Mouse (Mus musculus) thymus, adult 2 months (tissue): ENCODE results near the gene Zbtb34. TPM values are rescaled to one million over a fixed set of nuclear protein-coding genes. Genes with fewer than 3 reads are reported as not detected.

Source experiments
- DNase-seq: peaks from one replicate; pipeline ENCODE4 v3.0.0; 2021
- H3K27ac ChIP-seq: fragments of 200-500 bp; 2 replicates; pipeline ENCODE4 v1.5.1; 2012; ENCODE audit warnings: low read length, control low read depth; ENCODE audit not compliant: control insufficient read depth, insufficient read depth
- H3K27me3 ChIP-seq: fragments of 200-500 bp; 2 replicates; pipeline ENCODE4 v1.6.1; 2012; ENCODE audit warnings: mild to moderate bottlenecking, low read length, moderate library complexity, mixed read lengths; ENCODE audit not compliant: control insufficient read depth, insufficient read depth
- H3K36me3 ChIP-seq: fragments of 200-500 bp; 2 replicates; pipeline ENCODE4 v1.6.1; 2012; ENCODE audit warnings: mild to moderate bottlenecking, low read length, moderate library complexity; ENCODE audit not compliant: control insufficient read depth, insufficient read depth
- H3K4me1 ChIP-seq: fragments of 200-500 bp; replicated peaks from 2 replicates; pipeline ENCODE4 v1.6.1; 2012; ENCODE audit warnings: low read length; ENCODE audit not compliant: control insufficient read depth, insufficient read depth
- H3K4me3 ChIP-seq: fragments of 200-500 bp; 2 replicates; pipeline ENCODE4 v1.5.1; 2012; ENCODE audit warnings: mild to moderate bottlenecking, low read length, control low read depth, moderate library complexity; ENCODE audit not compliant: control insufficient read depth, insufficient read depth
- CTCF ChIP-seq: fragments of 200-500 bp; IDR thresholded peaks from 2 replicates; pipeline ENCODE4 v1.5.1; 2012; ENCODE audit warnings: mild to moderate bottlenecking, control low read depth, low read length, moderate library complexity, borderline replicate concordance; ENCODE audit not compliant: control insufficient read depth, poor library complexity, insufficient read depth; ENCODE audit errors: extremely low read depth
- POLR2A ChIP-seq: fragments of 200-500 bp; IDR thresholded peaks from 2 replicates; pipeline ENCODE4 v1.6.1; 2012; ENCODE audit warnings: mild to moderate bottlenecking, low read length, control low read depth, moderate library complexity; ENCODE audit not compliant: control insufficient read depth, poor library complexity, insufficient read depth; ENCODE audit errors: extremely low read depth
- WGBS: fragments of 180-500 bp; shearing (Covaris S2); methylation state at CpG from one replicate; pipeline ENCODE4 v1.1.7; 2018; 5-methylcytosine and 5-hydroxymethylcytosine counted together
- polyA plus RNA-seq: library from polyadenylated mRNA; depleted of rRNA; stranded (reverse); fragments of >200 nt; gene quantifications from 2 replicates; pipeline ENCODE4 v1.2.3, GENCODE M21; 2012

Gene Zbtb34
- polyA plus RNA-seq, 1 experiment = 22.0 TPM

DNA sequence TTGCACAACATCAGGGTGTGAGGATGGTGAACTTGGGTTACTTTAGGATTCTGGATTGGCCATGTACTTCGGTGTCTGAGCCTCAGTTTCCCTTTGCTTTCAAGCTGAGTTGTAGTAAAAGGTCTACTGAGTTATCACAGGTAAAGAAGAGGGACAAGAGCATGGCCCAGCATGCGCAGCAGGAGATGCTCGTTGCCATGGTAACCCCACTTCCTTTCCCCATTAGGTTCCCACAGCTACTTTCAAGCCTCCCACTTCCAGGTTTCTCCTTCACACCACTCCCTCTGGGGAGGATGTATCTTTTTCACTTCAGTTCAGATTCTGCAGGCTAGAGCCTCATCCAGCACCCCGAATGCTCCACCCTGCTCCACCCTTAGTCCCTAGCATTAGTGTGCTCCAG lies 9.8 kb upstream of the Zbtb34 start:
- Histone ChIP-seq H3K36me3 (no peaks in the 10 kb centered on the region), H3K27ac (no peak overlapping the region), H3K4me1 (no peaks in the 10 kb centered on the region), H3K4me3 (no peak overlapping the region), H3K27me3 (no peaks in the 10 kb centered on the region)
- peak; percentile 13 for DNase-seq
- TF ChIP-seq POLR2A (no peak), CTCF (no peak)
- WGBS = 26% methylated on average over 4 of the region's 4 CpGs

DNA sequence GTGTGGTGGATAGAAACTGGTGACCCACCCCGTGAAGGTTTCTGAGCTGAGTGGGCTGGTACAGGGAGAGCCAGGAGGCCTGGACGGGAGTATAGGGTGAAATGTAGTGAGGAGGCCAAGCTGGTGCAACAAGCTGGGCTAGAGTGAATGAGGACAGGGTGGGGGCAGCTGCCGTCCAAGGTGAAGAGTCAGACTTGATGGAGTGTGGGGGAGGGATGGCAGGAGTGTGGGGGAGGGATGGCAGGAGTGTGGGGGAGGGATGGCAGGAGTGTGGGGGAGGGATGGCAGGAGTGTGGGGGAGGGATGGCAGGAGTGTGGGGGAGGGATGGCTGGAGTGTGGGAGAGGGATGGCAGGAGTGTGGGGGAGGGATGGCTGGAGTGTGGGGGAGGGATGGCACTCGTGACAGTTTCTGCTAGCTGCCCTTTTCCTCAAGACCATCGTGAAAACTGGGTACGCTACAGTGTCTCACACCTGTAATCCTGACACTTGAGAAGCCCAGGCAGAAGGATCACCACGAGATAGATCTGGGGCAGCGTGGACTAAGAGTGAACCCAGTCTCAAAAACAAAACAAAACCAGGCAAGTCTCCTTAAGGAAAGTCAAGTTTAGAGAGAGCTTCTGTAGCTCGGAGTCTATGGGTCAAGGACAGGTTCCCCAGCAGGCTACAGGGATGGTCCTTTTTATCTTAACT lies 9.0 kb upstream of the Zbtb34 start:
- Histone ChIP-seq H3K27me3 (no peaks in the 10 kb centered on the region), H3K4me1 (no peaks in the 10 kb centered on the region), H3K27ac (no peak overlapping the region), H3K4me3 (no peak overlapping the region), H3K36me3 (no peaks in the 10 kb centered on the region)
- WGBS = 54% methylated on average over 9 of the region's 9 CpGs
- no peak for DNase-seq
- TF ChIP-seq POLR2A (no peak), CTCF (no peak)

DNA sequence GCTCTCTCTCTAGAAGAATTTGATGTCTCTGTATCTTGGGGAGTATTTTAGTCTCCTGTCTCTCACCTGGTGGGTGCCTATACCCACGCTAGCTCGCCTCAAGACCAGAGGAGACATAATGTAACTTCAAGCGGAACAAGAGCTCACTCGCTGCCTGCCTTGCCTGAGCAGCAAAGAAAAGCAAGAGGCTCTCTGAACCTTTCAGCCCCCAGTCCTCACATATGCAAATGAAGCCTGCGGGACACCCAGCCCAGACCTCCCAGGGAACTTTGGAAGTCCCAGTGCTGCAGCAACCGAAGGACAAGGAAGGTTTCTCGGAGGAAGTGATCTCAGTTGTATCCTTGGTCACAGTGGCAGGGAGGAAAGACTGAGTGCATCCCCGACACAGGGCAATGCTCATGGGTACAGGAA lies 8.4 kb upstream of the Zbtb34 start:
- H3K27ac ChIP-seq = no peak overlapping the region
- no peak for TF ChIP-seq POLR2A
- TF ChIP-seq CTCF = no peak
- 45% methylated on average over 8 of the region's 8 CpGs for WGBS
- H3K4me3 ChIP-seq = no peak overlapping the region
- no peaks in the 10 kb centered on the region for H3K36me3 ChIP-seq
- H3K4me1 ChIP-seq = no peaks in the 10 kb centered on the region
- DNase-seq = no peak
- no peaks in the 10 kb centered on the region for H3K27me3 ChIP-seq

DNA sequence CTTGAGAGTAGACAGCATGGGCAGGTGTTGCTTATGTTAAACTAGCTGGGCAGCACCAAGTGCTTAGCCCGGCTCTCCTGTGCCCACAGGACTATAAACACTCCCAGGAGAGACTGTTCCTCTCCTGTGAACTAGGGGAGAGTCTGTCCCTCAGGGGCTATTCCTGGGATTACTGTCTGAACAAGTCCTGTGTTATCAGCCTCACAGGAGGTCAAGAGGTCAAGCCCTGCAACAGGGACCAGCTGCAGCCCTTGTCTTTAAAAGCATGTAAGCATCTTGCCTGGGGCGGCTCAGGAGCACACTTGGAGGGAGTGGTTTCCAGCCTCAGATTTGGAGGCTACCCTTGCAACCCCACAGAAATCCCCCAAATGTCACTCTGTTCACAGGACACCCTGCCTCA lies 7.3 kb upstream of the Zbtb34 start:
- no peak overlapping the region for H3K4me3 ChIP-seq
- 92% methylated on average over 2 of the region's 2 CpGs for WGBS
- DNase-seq = no peak
- TF ChIP-seq POLR2A (no peak), CTCF (no peak)
- no peaks in the 10 kb centered on the region for H3K4me1 ChIP-seq
- no peaks in the 10 kb centered on the region for H3K27me3 ChIP-seq
- no peaks in the 10 kb centered on the region for H3K36me3 ChIP-seq
- H3K27ac ChIP-seq = no peak overlapping the region

DNA sequence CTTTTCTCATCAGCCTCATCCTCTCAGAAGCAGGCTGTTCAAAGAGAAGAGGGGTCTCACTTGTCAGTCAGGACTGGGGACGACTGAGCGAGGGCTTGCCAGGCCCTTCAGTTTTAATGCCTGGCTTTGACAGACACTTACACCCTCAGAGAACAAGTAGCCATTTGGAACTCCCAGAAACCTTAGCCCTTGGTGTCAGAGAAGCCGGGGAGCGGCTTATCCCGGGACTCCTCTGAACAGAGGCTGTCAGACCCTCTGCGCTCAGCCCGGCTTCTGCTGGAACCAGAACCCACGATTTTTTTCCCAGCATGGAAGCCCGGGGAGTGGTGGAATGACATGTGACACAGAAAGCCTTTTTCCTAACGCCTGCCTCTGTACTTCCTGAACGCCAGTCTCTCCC lies 6.1 kb upstream of the Zbtb34 start:
- TF ChIP-seq POLR2A (no peak), CTCF (no peak)
- 87% methylated on average over 11 of the region's 11 CpGs for WGBS
- DNase-seq = no peak
- Histone ChIP-seq H3K4me1 (no peaks in the 10 kb centered on the region), H3K4me3 (no peak overlapping the region), H3K36me3 (no peaks in the 10 kb centered on the region), H3K27me3 (no peaks in the 10 kb centered on the region), H3K27ac (no peak overlapping the region)

DNA sequence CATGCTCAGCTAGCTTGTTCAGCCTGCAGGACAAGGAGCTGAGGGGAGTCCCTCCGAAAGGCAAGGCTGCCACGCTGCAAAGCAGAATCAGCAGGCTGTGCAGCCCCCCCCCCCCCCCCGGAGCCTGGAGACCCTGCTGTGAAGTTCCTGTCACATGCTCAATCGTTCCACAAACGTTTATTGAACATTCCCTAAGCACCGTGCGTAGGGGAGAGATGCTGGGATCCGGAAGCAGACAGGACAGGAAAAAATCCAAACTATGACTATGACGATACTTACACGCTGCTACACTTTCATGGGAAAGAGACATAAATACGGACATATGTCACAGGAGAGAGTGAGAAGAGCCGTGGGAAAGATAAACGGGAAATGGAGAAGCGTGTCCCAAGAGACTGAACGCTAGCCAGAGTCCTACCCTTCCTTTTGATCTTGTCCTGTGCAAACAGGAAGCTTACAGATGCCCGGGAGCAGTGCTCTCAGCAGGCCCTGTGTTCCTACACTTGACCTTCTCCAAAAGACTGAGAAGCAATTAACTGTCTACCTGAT lies 5.0 kb upstream of the Zbtb34 start:
- no peaks in the 10 kb centered on the region for H3K36me3 ChIP-seq
- H3K4me3 ChIP-seq = no peak overlapping the region
- no peak for DNase-seq
- H3K4me1 ChIP-seq = no peaks in the 10 kb centered on the region
- WGBS = 26% methylated on average over 16 of the region's 16 CpGs
- H3K27me3 ChIP-seq = no peaks in the 10 kb centered on the region
- H3K27ac ChIP-seq = no peak overlapping the region
- TF ChIP-seq POLR2A = no peak

DNA sequence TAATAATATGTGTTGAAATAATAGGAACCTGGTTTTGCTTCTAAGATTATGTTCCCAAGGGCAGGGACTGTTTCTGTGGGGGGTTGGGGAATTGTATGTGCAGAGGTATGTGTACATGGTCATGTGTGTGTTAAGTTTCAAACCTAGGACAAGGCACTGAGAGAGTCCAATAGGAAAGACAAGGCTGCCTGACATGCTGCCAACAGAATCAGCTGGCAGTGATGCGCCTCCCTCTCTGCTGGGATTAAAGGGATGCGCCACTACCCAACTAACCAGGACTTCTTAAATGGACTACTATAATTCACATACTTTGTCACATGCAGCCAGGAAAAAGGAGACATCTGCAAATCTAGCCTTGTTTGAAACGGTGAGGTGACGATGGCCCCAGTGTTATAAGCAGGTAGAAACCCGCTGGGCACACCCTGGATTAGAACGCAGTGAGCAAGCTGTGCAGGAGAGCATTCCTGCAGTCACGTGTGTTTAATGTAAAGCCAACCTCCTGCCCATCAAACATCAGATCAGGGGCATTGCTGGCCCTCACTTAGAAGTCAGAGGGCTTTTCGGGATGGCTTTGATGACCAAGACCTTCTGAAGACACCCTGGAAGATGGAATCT lies 4.0 kb upstream of the Zbtb34 start:
- Histone ChIP-seq H3K27ac (no peak overlapping the region), H3K4me3 (no peak overlapping the region), H3K4me1 (peaks cover 2% of the 10 kb centered on the region; the same call in 1 of the 2 replicates), H3K27me3 (no peaks in the 10 kb centered on the region), H3K36me3 (no peaks in the 10 kb centered on the region)
- DNase-seq = no peak
- WGBS = 86% methylated on average over 8 of the region's 8 CpGs
- no peak for TF ChIP-seq POLR2A
- no peak for TF ChIP-seq CTCF
